Mouse (Mus musculus): ENCODE data around the gene Klhl18.
"Not testable (repeated sequence)": the region's sequence is repeated elsewhere in the genome, so short reads cannot be mapped to it uniquely, and the experiment has no call there.

The Klhl18 gene

GRCm38 (mm10) chr9:110431241-110431640, 45.3 kb downstream of the Klhl18 start:
- peak in 1 of 2 experiments; percentile 60 for DNase-seq (ENCODE audit: low spot score in 2 of 2)

GRCm38 (mm10) chr9:110419511-110420112, 56.9 kb downstream of the Klhl18 start, which contains the start of gene Ngp:
Gene Ngp (plus strand): TSS chr9:110419747.
- DNase-seq (ENCODE audit: low spot score in 2 of 2), result no peak

- peak in 1 of 2 experiments; percentile 56 for DNase-seq (ENCODE audit: low spot score in 2 of 2)
Measured at GRCm38 (mm10) chr9:110413785-110414184, 62.7 kb downstream of the Klhl18 start.

- DNase-seq (ENCODE audit: low spot score in 2 of 2), result no peak
Measured at GRCm38 (mm10) chr9:110412926-110413325, 63.6 kb downstream of the Klhl18 start.

- DNase-seq (ENCODE audit: low spot score in 2 of 2), result peak; percentile 82 to 87
Measured at GRCm38 (mm10) chr9:110410908-110411887, 65.3 kb downstream of the Klhl18 start.

- peak; percentile 97 for DNase-seq (ENCODE audit: low spot score in 2 of 2)
Measured at GRCm38 (mm10) chr9:110408099-110408773, 68.3 kb downstream of the Klhl18 start, which contains the start of gene Ptpn23. Gene Ptpn23 (minus strand): TSS chr9:110408213.

GRCm38 (mm10) chr9:110407311-110408098, 69.0 kb downstream of the Klhl18 start:
- DNase-seq (ENCODE audit: low spot score in 2 of 2), result no peak

GRCm38 (mm10) chr9:110403240-110403639, 73.3 kb downstream of the Klhl18 start:
- not testable (repeated sequence) for DNase-seq (ENCODE audit: low spot score in 2 of 2)

GRCm38 (mm10) chr9:110402731-110403130, 73.8 kb downstream of the Klhl18 start:
- DNase-seq (ENCODE audit: low spot score in 2 of 2), result no peak

- DNase-seq (ENCODE audit: low spot score in 2 of 2), result no peak
Measured at GRCm38 (mm10) chr9:110400650-110401049, 75.8 kb downstream of the Klhl18 start.

GRCm38 (mm10) chr9:110393295-110393694, 83.2 kb downstream of the Klhl18 start:
- DNase-seq (ENCODE audit: low spot score in 2 of 2), result no peak

GRCm38 (mm10) chr9:110390843-110391242, 85.7 kb downstream of the Klhl18 start:
- DNase-seq (ENCODE audit: low spot score in 2 of 2), result no peak

GRCm38 (mm10) chr9:110388011-110388410, 88.5 kb downstream of the Klhl18 start:
- no peak for DNase-seq (ENCODE audit: low spot score in 2 of 2)

- DNase-seq (ENCODE audit: low spot score in 2 of 2), result no peak
Measured at GRCm38 (mm10) chr9:110384369-110384929, 92.0 kb downstream of the Klhl18 start.

- no peak for DNase-seq (ENCODE audit: low spot score in 2 of 2)
Measured at GRCm38 (mm10) chr9:110381292-110381691, 95.2 kb downstream of the Klhl18 start.

GRCm38 (mm10) chr9:110380662-110381061, 95.8 kb downstream of the Klhl18 start:
- DNase-seq (ENCODE audit: low spot score in 2 of 2), result no peak

- no peak for DNase-seq (ENCODE audit: low spot score in 2 of 2)
Measured at GRCm38 (mm10) chr9:110379361-110379760, 97.1 kb downstream of the Klhl18 start.

- DNase-seq (ENCODE audit: low spot score in 2 of 2), result not testable (repeated sequence)
Measured at GRCm38 (mm10) chr9:110377655-110378054, 98.8 kb downstream of the Klhl18 start.

Data from right cerebral cortex, postnatal 10 days (tissue).